Mouse (Mus musculus): ENCODE data around the gene Chil1.

Chil1 gene

DNA sequence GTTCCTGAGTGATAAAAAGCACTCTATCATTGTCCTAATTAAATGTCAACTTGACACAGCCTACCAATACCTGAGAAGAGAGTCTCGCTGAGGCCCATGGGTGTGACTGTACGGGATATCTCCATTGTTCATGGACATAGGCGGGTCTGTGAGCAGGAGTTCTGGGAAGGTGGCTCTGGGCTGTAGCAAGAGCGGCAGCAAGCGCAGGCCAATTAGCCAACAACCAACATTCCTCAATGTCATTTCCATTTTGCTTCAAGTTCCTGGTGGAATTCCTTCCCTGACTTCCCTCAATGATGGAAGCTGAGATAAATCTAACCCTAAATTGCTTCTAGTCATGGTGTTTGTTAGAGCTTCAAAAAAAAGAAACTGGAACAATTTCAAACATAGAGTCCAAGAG, 4.0 kb upstream of the Chil1 start:
- no peak for DNase-seq

DNA sequence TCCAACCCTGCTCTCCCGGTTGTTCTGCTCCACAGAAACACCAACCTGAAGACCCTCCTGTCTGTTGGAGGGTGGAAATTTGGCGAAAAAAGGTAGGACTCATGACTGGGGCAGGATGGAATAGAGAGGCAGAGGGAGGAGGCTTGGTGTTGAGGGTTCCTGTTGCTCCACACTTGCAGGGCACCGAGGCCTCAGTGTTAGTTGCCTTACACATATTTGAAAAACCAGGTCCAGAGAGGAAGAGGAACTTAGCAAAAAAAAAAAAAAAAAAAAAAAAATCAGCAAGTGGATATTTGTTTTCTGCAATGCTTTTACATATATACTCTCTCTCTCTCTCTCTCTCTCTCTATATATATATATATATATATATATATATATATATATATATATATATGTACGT, 2.1 kb downstream of the Chil1 start:
- no peak for DNase-seq

DNA sequence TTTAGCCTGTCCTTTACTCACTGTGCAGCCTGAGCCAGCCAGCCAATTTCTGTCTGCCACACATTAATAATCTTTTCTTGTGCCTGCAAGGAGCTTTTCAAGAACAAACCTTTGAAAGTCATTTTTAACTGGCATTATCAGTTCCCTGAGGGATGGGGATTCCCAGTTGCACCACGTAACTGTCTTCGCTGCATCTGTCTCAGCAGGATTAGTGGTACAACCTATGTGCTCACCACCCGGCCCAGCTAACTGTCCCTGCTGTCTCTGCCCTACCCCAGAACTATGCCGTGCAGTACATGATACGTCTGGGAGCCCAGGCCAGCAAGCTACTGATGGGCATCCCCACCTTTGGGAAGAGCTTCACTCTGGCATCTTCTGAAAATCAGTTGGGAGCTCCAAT, 6.2 kb downstream of the Chil1 start:
- DNase-seq: no peak

DNA sequence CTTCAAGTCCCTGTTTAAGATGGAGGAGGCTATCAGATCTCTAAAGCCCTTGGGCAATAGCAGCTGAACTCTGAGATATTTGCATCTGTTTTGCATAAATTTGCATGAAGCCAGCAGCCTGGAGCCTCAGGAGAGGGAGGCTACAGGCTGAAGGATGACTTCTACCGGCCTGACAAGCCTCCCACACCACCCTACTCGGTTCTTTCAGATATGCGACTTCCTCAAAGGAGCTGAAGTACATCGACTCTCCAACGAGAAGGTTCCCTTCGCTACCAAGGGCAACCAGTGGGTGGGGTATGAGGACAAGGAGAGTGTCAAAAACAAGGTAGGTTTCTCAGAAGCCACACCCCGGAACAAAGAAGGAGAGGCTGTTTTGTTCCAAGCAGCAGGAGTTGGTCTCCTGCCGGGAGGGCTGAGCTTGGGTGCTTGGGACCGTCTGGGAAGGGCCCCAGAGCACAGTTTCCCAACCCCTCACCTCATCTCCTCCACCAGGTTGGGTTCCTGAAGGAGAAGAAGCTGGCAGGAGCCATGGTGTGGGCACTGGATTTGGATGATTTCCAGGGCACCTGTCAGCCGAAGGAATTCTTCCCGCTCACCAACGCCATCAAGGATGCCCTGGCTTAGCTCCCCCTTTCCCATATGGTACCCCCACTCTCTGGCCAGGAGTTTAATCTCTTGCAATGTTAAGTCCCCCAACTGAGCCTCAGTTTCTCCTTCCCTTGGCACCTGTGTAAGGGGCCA, 7.2 kb downstream of the Chil1 start:
- no peak for DNase-seq

DNA sequence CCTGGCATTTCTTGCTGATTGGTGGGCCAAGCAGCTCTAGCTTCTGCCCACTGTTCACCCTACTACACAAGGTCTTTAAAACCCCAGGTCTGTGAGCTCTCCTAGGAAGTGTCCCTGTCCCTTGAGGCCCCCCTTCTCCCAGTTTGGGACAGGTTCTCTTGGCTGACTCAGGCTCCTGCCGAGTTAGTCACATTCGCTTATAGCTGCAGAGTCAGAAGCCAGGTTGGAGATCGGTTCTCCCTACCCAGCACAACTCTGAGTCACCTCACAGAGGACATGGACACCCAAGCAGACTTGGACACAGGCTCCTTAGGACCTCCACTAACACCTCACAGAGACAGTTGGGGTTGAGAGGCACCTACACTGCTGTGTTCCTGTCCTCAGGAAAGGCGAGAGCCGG, 9.2 kb downstream of the Chil1 start:
- no peak for DNase-seq

DNA sequence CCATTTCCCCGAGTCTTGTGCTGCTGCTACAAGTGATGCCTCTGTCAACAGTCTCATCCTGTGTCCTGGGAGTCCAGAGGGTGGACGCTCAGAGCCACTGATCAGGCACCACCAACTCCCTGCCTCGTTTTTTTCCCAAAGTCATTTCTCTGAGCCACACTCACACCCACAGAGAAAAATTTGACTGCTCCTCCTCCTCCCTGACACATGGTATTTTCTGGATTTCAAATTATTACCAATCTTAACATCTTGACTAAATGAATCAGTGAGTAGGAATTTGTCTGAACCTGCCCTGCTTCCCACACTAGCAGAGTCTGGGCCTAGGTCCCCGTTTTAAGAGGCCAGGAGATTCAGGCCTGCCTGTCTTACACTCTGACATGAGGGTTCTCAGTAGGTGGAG, 10.0 kb downstream of the Chil1 start:
- no peak for DNase-seq

DNA sequence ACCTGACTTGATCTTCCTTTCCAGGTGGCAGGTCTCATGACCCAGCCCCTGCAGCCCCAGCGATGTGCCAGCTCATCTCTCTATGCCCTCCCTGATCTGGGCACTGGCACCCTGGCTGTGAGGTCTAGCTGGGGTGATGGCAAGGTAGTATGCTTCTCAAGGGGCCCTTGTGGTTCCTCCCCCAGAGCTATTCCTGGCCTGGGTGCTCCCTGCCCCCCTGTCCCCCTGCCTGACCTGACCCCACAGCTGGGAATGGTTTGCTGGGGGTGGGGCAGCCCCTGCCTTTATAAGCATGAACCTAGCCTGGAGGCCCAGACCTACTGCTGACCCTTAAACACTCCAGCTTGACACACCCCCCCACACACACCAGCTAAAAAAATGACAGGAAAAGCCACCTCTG, 11.2 kb downstream of the Chil1 start, which contains the start of gene Mybph:
TSS of gene Mybph (plus strand) at position 323 of the 400 bp plus-strand sequence.
- no peak for DNase-seq

DNA sequence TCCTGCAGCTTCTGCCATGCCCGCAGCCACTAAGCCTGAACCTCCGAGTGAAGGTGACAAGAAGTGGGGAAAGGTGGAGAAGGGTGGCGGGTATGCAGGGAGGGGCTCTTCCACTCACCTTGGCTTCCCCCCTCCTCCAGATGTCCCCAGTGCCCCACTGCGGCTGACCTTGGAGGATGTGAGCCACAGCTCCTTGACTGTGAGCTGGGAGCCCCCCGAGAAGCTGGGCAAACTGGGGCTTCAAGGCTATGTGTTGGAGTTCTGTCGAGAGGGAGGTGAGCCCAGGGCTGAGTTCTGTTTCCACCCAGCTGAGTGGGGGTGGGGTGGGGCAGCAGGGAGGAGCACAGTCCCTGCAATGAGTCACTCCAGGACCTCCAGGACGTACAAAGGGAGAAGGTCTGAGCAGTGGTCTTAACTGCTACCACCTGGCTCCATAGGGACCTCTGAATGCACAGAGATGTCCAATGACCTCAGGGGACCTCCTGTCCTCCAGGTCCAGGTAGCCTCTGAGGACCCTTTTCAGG, 11.8 kb downstream of the Chil1 start:
- DNase-seq: no peak

DNA sequence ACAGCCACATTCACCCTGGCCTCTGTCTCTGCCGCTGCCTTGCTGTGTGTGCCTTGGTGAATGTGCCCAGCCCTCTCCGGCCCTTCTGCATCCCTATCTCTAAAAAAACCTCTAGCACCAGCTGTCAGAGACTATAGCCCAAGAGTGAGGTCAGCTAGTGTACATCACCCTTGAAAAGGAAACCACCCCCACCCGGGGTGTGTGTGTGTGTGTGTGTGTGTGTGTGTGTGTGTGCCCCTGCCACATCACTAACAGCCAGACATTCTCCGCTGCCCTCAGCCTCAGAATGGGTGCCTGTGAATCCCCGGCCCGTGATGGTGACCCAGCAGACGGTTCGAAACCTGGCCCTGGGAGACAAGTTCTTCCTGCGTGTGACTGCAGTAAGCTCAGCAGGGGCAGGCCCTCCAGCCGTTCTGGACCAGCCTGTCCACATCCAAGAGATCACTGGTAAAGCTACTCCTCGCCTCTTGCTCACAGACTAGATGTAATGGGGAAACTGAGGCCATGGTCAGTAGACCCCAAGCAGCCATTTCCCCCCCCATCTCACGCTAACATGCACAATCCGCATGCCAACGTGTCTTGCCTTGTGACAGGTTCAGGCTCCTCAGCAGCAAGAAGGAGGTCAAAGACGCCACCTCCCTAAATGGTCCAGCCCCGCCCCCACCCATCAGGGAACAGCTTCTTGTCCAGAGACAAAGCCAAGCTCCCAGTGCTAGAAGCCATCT, 12.5 kb downstream of the Chil1 start:
- DNase-seq: no peak

DNA sequence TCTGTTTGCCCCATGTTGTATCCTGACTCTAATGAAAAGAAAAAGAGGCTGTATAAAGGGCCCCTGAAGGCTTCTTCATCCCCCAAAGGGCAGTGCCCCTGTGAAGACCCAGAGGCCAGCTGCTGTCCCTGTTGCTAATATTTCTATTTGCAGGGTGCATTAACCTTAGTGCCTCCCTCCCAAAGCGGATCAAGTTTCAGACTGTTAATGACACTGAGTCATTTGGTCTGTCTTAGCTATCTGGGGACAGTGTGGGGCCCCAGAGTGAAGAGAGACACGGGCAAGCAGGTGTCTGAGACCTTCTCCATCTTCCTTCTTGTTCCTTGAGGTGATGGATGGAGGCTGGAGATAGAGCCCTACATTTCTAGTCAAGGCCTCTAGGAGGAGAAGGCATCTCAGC, 13.1 kb downstream of the Chil1 start:
- no peak for DNase-seq

DNA sequence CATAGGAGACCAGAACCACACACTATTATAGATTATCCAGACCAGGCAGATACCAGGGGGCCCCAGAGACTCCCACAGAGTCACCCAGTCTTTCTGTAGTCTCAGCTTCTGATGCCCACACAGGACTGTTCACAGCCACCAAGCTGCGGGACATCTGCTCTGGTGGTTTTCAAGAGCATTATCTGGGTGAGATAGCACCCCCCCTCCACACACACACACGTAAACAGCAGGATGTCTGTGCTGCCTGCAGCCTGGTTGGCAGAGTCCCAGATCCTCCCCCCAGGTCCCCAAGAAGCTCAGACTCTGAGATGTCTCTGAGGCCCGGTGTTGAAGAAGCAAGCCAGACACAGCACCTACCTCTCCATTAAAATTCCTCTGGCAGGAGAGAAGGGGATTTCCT, 13.6 kb downstream of the Chil1 start:
- DNase-seq: no peak

DNA sequence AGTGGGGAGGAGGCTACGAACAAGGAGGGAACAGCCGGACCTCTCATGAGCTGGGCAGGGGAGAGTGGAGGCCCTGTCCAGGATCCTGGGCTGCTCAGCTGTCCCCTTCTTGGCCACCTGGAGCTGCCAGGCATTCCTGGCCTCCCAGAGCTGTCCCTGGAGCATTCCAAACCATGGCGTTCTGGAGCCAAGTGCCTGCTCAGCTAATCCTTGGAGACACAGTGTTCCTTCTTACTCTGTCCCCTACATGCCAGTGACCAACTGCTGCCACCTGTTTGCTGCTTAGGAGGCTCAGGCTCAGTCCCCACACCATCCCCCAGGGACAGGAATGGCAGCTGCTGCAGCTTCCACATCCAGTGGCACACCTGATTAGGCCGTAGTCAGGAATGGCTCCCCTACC, 14.0 kb downstream of the Chil1 start:
- peak in 1 of 2 experiments; percentile 57 for DNase-seq

DNA sequence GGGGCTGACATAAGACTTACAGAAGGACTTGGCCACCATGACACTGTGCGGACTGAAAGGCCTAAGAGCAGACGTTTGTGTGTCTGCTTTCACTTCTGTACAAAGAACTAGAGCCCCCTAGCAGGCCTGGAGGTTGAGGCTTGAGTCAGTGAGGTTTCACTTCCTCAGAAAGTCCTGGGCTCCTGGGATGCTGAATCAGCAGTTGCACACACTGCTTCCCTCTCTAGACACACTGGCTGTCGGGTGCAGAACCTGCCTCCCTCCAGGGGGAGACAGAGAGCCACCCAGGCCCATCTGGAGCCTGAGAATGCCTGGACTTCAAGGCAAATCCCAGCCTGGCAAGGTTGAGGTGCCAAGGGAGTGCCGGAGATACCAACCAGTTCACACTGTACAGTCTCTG, 14.4 kb downstream of the Chil1 start:
- DNase-seq: peak; percentile 73 to 80

DNA sequence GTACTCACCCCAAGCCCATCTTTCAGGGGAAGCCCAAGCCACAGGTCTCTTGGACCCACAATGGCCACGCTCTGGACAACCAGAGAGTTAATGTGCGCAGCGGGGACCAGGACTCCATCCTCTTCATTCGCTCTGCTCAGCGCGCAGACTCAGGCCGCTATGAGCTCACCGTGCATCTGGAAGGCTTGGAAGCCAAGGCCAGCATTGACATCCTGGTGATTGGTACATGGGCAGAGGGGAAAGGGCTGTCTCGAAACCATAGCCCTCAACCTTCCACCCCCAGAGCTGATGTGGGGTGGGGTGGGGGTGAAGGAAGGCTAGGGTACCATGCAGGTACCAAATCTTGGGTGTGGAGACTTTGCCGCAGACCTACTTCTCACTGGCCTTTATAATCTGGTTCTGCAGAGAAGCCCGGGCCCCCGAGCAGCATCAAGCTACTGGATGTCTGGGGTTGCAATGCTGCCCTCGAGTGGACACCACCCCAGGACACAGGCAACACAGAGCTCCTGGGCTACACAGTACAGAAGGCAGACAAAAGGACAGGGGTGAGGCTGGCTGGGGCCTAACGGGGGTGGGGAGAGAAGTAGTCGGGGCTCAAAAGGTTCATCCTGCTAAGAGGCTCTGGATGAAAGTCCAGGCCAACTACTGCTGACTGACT, 15.5 kb downstream of the Chil1 start:
- peak in 1 of 2 experiments; percentile 40 for DNase-seq

DNA sequence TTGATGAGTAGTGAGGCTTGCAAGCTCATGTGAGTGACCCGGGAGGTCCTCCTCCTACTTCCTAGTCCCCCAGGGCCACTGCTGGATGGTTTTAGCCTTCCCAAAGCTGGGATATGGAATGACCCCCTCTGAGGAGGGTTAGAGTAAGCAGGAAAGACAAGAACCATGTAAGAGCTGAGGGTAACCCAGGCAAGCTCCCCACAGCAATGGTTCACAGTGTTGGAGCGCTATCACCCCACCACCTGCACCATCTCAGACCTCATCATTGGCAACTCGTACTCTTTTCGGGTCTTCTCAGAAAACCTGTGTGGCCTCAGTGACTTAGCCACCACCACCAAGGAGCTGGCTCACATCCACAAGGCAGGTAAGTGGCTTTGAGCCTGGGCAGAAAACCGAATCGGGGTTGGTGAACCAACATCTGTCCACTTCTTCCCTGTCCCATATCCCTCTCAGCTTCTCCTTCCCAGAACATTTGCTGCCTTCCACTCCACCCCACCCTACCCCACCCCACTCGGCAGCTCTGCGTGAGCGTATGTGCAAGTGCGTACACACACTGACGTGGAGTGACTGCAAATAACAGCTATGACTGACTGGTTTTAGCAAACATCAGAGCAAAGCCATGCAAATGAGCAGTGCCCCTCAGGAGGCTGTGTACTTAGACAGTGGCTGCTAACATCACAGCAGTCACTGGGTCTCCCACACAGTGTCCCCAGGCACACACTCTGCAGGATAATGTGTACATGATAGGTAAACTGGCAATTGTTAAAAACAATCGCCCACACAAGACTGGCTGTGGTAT, 16.4 kb downstream of the Chil1 start:
- no peak for DNase-seq

DNA sequence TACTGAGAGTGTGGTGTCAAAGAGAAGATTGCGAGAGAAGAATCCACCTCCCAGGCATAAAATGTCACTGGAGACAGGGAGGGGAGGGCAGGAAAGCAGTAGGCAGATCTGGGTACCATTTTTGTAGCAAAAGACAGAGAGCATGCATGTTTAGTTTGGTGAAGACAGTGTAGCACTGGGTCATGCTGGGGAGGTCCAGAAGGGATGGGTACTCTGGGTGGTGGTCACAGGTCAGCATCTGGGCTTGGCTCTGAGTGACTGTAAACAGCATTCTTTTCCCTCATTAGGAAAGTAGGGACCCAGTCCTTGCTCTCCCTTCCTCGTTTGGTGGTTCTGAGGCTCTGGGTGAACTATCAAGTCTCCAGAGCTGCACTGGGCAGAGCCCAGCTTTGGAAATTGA, 18.5 kb downstream of the Chil1 start:
- no peak for DNase-seq

DNA sequence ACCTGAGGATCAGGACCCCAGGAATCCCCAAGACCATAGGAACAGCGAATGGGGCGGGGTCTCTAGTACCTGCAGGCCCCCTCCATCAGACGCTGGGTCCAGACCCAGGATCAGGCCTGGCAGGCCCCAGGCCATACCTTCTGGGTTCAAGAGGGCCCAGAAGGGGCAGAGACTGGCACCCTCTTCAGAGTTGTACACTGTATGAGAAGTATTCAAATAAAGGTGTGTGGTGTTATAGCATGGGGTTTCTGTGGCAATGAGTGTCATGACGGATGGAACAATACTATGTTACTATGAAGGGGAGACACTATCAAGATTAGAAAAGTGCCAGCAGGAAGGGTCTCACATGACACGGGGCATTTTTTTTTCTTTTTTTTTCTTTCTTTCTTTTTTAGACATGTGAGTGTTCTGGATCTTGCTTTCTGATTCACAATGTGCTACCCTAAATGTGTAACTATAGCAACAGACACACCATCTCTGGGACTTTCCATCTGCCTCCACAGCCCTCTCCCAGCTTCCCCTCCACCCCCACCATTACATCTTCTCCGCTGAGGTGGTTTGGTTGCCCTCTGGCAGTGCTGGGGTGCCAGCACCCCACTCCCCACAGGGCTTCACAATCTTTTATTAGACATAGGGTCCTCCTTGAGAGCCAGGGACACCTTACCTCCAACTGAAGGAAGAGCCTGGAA, 19.2 kb downstream of the Chil1 start:
- no peak for DNase-seq

DNA sequence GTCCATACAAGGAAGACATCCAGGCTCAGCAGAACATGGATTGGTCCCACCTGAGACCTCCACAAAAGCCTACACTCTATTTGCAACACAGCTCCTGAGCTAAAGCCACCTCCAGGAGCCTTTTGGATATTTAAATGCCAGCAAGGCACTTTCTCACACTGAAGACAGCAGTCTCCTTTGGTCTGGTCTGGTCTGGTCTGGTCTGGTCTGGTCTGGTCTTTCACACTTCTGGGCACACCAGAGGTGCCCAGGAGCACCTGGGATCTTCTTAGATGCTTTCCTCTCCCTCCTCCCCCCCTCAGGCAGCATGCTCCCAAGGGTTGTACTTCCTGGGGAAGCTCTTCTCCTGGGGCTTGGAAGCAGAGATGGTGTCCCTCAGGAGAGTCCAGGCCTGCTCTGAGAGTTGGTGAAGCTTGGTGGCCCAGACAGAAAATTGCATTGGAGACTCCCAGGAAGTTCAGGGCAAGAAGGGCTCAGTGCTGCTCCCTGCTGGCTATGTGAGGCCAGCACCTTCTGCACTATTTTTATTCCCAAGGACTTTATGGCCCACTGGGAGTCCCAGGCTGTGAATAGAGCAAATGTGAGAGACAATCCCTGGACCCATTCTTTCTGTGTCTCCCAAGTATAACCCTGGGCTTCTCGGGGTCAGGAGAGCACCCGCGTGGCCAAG, 19.9 kb downstream of the Chil1 start:
- DNase-seq: peak; percentile 51 to 73

DNA sequence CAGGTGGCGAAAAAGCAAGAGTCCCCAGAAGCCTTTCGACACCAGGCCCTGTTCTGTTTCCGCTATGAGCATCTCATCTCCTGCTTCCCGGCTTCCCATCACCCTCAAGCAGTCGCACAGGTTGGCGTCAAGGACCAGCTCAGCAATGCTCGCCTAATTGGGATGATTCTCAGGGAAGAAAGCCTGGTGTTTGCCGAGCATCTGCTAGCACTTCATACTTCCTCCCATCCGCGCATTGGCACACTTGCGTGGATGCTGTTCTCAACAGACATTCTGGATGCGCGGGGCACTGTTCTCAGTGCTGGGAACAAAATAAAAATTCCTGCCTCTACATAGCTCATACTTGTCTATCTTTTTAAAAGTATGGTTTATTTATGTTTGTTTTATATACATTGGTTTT, 22.3 kb downstream of the Chil1 start:
- no peak for DNase-seq

DNA sequence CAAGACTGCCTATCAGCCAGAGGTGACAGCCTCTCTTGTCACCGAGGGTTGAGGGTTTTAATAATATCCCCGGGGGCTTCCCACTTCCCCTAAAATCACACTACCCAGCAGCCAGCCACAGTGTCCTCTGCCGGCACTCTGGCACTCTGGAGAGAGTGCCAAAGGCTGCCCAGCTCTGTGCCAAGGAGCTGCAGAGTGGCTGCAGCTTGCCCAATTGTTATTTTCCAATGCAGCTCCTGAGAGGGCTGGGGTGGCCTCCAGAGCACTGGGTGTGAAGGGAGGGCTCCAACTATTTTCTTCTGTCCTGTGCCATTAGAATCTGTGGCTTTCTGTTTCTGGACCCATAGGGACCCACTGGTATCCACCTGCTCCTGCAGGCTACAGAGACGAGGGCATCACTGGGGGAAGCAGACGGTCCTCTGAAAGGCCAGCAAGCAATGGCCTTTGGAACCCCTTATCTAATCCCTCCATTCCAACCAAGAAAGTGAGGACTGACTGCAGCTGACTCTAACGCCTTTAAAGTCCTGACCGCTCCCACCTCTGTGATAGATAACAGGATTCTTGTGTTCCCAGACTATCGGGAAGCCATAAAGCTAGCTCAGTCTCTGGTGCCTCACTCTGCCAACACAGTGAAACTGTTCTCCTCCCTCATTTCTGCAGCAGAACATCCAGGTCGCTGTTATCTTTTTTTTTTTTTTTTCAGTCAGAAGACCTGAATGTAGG, 23.5 kb downstream of the Chil1 start:
- no peak for DNase-seq

DNA sequence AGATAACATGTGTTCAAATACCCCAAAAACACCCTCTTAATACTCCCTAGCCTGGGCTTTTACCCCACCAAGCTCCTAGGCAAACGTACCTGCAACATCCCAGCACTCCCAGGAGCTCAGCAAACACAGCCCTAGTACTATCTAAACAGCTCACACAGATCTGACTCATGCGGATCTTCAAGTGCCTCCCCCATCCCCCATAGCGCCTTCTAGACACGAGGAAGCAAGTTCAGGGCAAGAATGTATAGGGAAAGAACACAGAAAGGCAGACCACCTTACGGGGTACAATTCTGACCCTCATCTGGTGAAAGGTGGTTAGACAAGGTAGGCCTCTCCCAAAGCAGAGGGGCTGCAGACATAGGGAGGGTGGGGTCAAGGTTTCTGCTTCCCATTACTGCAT, 24.1 kb downstream of the Chil1 start:
- DNase-seq: no peak
